Mouse (Mus musculus) stomach, embryonic 15.5 days (tissue): ENCODE measurements at regions not wholly inside any gene's neighbourhood (a gene's known extent, or its start where the extent isn't known, plus 50 kb on each side); places are given as distances from the start of the nearest gene placed in this dataset.

Source experiments
- ATAC-seq: fragments of 200-750 bp; cut with Nextera tagmentation; 2 replicates; pipeline ENCODE4 v1.8.0; 2017; ENCODE audit warnings: low read depth, moderate number of reproducible peaks, moderate TSS enrichment; ENCODE audit not compliant: insufficient read depth, low FRiP score
- H3K27ac ChIP-seq: fragments of 300-500 bp; sonication (generic); 2 replicates; pipeline ENCODE4 v1.5.1; 2015; ENCODE audit warnings: mild to moderate bottlenecking, inconsistent platforms
- H3K27me3 ChIP-seq: fragments of 300-500 bp; sonication (generic); replicated peaks from 2 replicates; pipeline ENCODE4 v1.6.1; 2015; ENCODE audit warnings: inconsistent platforms
- H3K36me3 ChIP-seq: fragments of 300-500 bp; sonication (generic); 2 replicates; pipeline ENCODE4 v1.6.1; 2015; ENCODE audit warnings: inconsistent platforms
- H3K4me1 ChIP-seq: fragments of 300-500 bp; sonication (generic); 2 replicates; pipeline ENCODE4 v1.6.1; 2015; ENCODE audit warnings: inconsistent platforms
- H3K4me2 ChIP-seq: fragments of 300-500 bp; sonication (generic); 2 replicates; pipeline ENCODE4 v1.6.1; 2015; ENCODE audit warnings: mild to moderate bottlenecking, inconsistent platforms
- H3K4me3 ChIP-seq: fragments of 300-500 bp; sonication (generic); replicated peaks from 2 replicates; pipeline ENCODE4 v1.5.1; 2015; ENCODE audit warnings: inconsistent platforms
- H3K9ac ChIP-seq: fragments of 300-500 bp; sonication (generic); 2 replicates; pipeline ENCODE4 v1.6.1; 2015; ENCODE audit warnings: inconsistent platforms
- H3K9me3 ChIP-seq: fragments of 300-500 bp; sonication (generic); 2 replicates; pipeline ENCODE4 v1.6.1; 2016; ENCODE audit warnings: inconsistent platforms
- WGBS: fragments of 180-500 bp; shearing (Covaris S2); methylation state at CpG from one replicate; pipeline ENCODE4 v1.1.7; 2015; 5-methylcytosine and 5-hydroxymethylcytosine counted together

GRCm38 (mm10) chr2:101220759-101221158 lies 403.8 kb upstream of the Rag2 start:
- no peaks in the 10 kb centered on the region for H3K36me3 ChIP-seq
- H3K27me3 ChIP-seq: no peaks in the 10 kb centered on the region
- no peak overlapping the region for H3K4me2 ChIP-seq
- H3K27ac ChIP-seq: no peak overlapping the region
- no peaks in the 10 kb centered on the region for H3K9me3 ChIP-seq
- no peak overlapping the region for H3K9ac ChIP-seq
- H3K4me3 ChIP-seq: no peak overlapping the region
- ATAC-seq: peak; percentile 39; the same call in 1 of the 2 replicates
- H3K4me1 ChIP-seq: no peaks in the 10 kb centered on the region

- 83% methylated on average over 3 of the region's 3 CpGs for WGBS
- H3K4me3 ChIP-seq: no peak overlapping the region
Observed at GRCm38 (mm10) chr2:101242983-101243382, 381.5 kb upstream of the Rag2 start.

GRCm38 (mm10) chr2:101247133-101247532 lies 377.4 kb upstream of the Rag2 start:
- no peak overlapping the region for H3K27ac ChIP-seq
- no peak for ATAC-seq
- H3K9ac ChIP-seq: no peak overlapping the region
- no peaks in the 10 kb centered on the region for H3K36me3 ChIP-seq
- H3K4me2 ChIP-seq: no peak overlapping the region
- no peaks in the 10 kb centered on the region for H3K27me3 ChIP-seq
- H3K4me3 ChIP-seq: no peak overlapping the region
- no peaks in the 10 kb centered on the region for H3K4me1 ChIP-seq
- H3K9me3 ChIP-seq: no peaks in the 10 kb centered on the region
- WGBS: 63% methylated on average over 2 of the region's 2 CpGs

More at GRCm38 (mm10) chr2:101242983-101243382, 381.5 kb upstream of the Rag2 start:
- H3K9me3 ChIP-seq: no peaks in the 10 kb centered on the region
- no peak overlapping the region for H3K9ac ChIP-seq
- H3K36me3 ChIP-seq: no peaks in the 10 kb centered on the region
- H3K27me3 ChIP-seq: no peaks in the 10 kb centered on the region
- no peak overlapping the region for H3K4me2 ChIP-seq
- no peaks in the 10 kb centered on the region for H3K4me1 ChIP-seq
- ATAC-seq: no peak
- no peak overlapping the region for H3K27ac ChIP-seq

- Histone ChIP-seq H3K4me1 (no peaks in the 10 kb centered on the region), H3K27ac (no peak overlapping the region), H3K4me3 (no peak overlapping the region), H3K36me3 (no peaks in the 10 kb centered on the region), H3K27me3 (no peaks in the 10 kb centered on the region), H3K9me3 (no peaks in the 10 kb centered on the region), H3K4me2 (no peak overlapping the region), H3K9ac (no peak overlapping the region)
- 77% methylated on average over 3 of the region's 3 CpGs for WGBS
- no peak for ATAC-seq
Observed at GRCm38 (mm10) chr2:101252228-101252627, 372.3 kb upstream of the Rag2 start.

- Histone ChIP-seq H3K9ac (no peak overlapping the region), H3K4me1 (no peaks in the 10 kb centered on the region), H3K27me3 (no peaks in the 10 kb centered on the region), H3K4me2 (no peak overlapping the region), H3K27ac (no peak overlapping the region), H3K4me3 (no peak overlapping the region), H3K9me3 (no peaks in the 10 kb centered on the region), H3K36me3 (no peaks in the 10 kb centered on the region)
- 49% methylated on average over 3 of the region's 3 CpGs for WGBS
- ATAC-seq: no peak
Observed at GRCm38 (mm10) chr2:101256464-101256863, 368.1 kb upstream of the Rag2 start.

GRCm38 (mm10) chr2:101263934-101264333 lies 360.6 kb upstream of the Rag2 start:
- H3K9ac ChIP-seq: no peak overlapping the region
- H3K4me1 ChIP-seq: no peaks in the 10 kb centered on the region
- ATAC-seq: no peak
- no peak overlapping the region for H3K4me3 ChIP-seq
- H3K27me3 ChIP-seq: no peaks in the 10 kb centered on the region
- 70% methylated on average over 4 of the region's 4 CpGs for whole genome bisulfite sequencing
- H3K4me2 ChIP-seq: no peak overlapping the region
- H3K36me3 ChIP-seq: no peaks in the 10 kb centered on the region
- H3K27ac ChIP-seq: no peak overlapping the region
- no peaks in the 10 kb centered on the region for H3K9me3 ChIP-seq

GRCm38 (mm10) chr2:101266685-101267374 lies 357.7 kb upstream of the Rag2 start:
- no peaks in the 10 kb centered on the region for H3K27me3 ChIP-seq
- H3K9me3 ChIP-seq: no peaks in the 10 kb centered on the region
- H3K9ac ChIP-seq: no peak overlapping the region
- H3K4me1 ChIP-seq: no peaks in the 10 kb centered on the region
- ATAC-seq: 0 out of 2 replicates have a peak, but pooled peaks have one; percentile 27
- WGBS: 47% methylated on average over 2 of the region's 2 CpGs
- no peak overlapping the region for H3K27ac ChIP-seq
- no peak overlapping the region for H3K4me2 ChIP-seq
- no peaks in the 10 kb centered on the region for H3K36me3 ChIP-seq
- no peak overlapping the region for H3K4me3 ChIP-seq

GRCm38 (mm10) chr2:101274045-101274664 lies 350.4 kb upstream of the Rag2 start:
- H3K4me2 ChIP-seq: no peak overlapping the region
- no peak for ATAC-seq

GRCm38 (mm10) chr2:101284886-101285285 lies 339.6 kb upstream of the Rag2 start:
- Histone ChIP-seq H3K27me3 (no peaks in the 10 kb centered on the region), H3K36me3 (no peaks in the 10 kb centered on the region), H3K27ac (no peak overlapping the region), H3K4me1 (no peaks in the 10 kb centered on the region), H3K4me3 (no peak overlapping the region), H3K9me3 (no peaks in the 10 kb centered on the region), H3K9ac (no peak overlapping the region), H3K4me2 (no peak overlapping the region)
- ATAC-seq: no peak

More at GRCm38 (mm10) chr2:101274045-101274664, 350.4 kb upstream of the Rag2 start:
- Histone ChIP-seq H3K4me1 (no peaks in the 10 kb centered on the region), H3K36me3 (no peaks in the 10 kb centered on the region), H3K27ac (no peak overlapping the region), H3K27me3 (no peaks in the 10 kb centered on the region), H3K9me3 (no peaks in the 10 kb centered on the region), H3K9ac (no peak overlapping the region), H3K4me3 (no peak overlapping the region)
- 33% methylated on average over 3 of the region's 3 CpGs for WGBS

- Histone ChIP-seq H3K27ac (no peak overlapping the region), H3K36me3 (no peaks in the 10 kb centered on the region), H3K9me3 (no peaks in the 10 kb centered on the region), H3K4me1 (no peaks in the 10 kb centered on the region), H3K27me3 (no peaks in the 10 kb centered on the region), H3K4me3 (no peak overlapping the region), H3K9ac (no peak overlapping the region), H3K4me2 (no peak overlapping the region)
- no peak for ATAC-seq
- 63% methylated on average over 1 of the region's 1 CpGs for WGBS
Observed at GRCm38 (mm10) chr2:101288119-101288518, 336.4 kb upstream of the Rag2 start.

- no peak for ATAC-seq
- WGBS: 35% methylated on average over 2 of the region's 2 CpGs
Observed at GRCm38 (mm10) chr2:101289168-101289567, 335.4 kb upstream of the Rag2 start.

GRCm38 (mm10) chr2:101290738-101291137 lies 333.8 kb upstream of the Rag2 start:
- H3K27ac ChIP-seq: no peak overlapping the region
- H3K4me1 ChIP-seq: no peaks in the 10 kb centered on the region
- no peak overlapping the region for H3K9ac ChIP-seq
- 79% methylated on average over 4 of the region's 4 CpGs for WGBS
- no peaks in the 10 kb centered on the region for H3K36me3 ChIP-seq
- no peaks in the 10 kb centered on the region for H3K27me3 ChIP-seq
- H3K9me3 ChIP-seq: no peaks in the 10 kb centered on the region
- no peak for ATAC-seq
- H3K4me2 ChIP-seq: no peak overlapping the region
- H3K4me3 ChIP-seq: no peak overlapping the region

More at GRCm38 (mm10) chr2:101289168-101289567, 335.4 kb upstream of the Rag2 start:
- Histone ChIP-seq H3K4me2 (no peak overlapping the region), H3K9me3 (no peaks in the 10 kb centered on the region), H3K4me3 (no peak overlapping the region), H3K36me3 (no peaks in the 10 kb centered on the region), H3K27ac (no peak overlapping the region), H3K4me1 (no peaks in the 10 kb centered on the region), H3K9ac (no peak overlapping the region), H3K27me3 (no peaks in the 10 kb centered on the region)
